Mouse (Mus musculus) cerebellum, adult 2 months (tissue): ENCODE data around the gene Smap2.

Source experiments
- CTCF ChIP-seq: fragments of 200-500 bp; IDR thresholded peaks from 2 replicates; pipeline ENCODE4 v1.5.1; 2011; ENCODE audit warnings: low read depth, mild to moderate bottlenecking, control low read depth, low read length, moderate library complexity, borderline replicate concordance; ENCODE audit not compliant: insufficient read depth
- POLR2A ChIP-seq: fragments of 200-500 bp; IDR thresholded peaks from 2 replicates; pipeline ENCODE4 v1.6.1; 2011; ENCODE audit warnings: low read length, control low read depth, borderline replicate concordance; ENCODE audit not compliant: insufficient read depth

- no peak for TF ChIP-seq CTCF
- TF ChIP-seq POLR2A = peak; percentile 73; the same call in 1 of the 2 replicates
Measured at GRCm38 (mm10) chr4:121052454-121053323, 35.6 kb upstream of the Smap2 start.
